Mouse (Mus musculus) ovary, postnatal 14 days (tissue): ENCODE results near the gene Fem1a.
"Not testable (repeated sequence)": the region's sequence is repeated elsewhere in the genome, so short reads cannot be mapped to it uniquely, and the experiment has no call there.

ENCODE experiments used
- DNase-seq: peaks from one replicate; pipeline ENCODE4 v3.0.0; 2022; ENCODE audit warnings: low spot score

Fem1a gene

GRCm38 (mm10) chr17:56255429-56255828 lies 1.2 kb upstream of the Fem1a start:
- DNase-seq = no peak

- DNase-seq = peak; percentile 95
These were observed 759 bp upstream of the Fem1a start for GRCm38 (mm10) chr17:56255863-56256238.

GRCm38 (mm10) chr17:56257181-56257894 lies 728 bp downstream of the Fem1a start:
- no peak for DNase-seq

GRCm38 (mm10) chr17:56258269-56258668 lies 1.7 kb downstream of the Fem1a start:
- DNase-seq = not testable (repeated sequence)

GRCm38 (mm10) chr17:56258812-56259211 lies 2.2 kb downstream of the Fem1a start:
- DNase-seq = not testable (repeated sequence)

GRCm38 (mm10) chr17:56259301-56260037 lies 2.9 kb downstream of the Fem1a start:
- no peak for DNase-seq

GRCm38 (mm10) chr17:56261166-56261565 lies 4.6 kb downstream of the Fem1a start:
- DNase-seq = no peak

GRCm38 (mm10) chr17:56262645-56263094 lies 6.1 kb downstream of the Fem1a start:
- DNase-seq = no peak

GRCm38 (mm10) chr17:56264020-56264419 lies 7.4 kb downstream of the Fem1a start:
- peak; percentile 71 for DNase-seq

GRCm38 (mm10) chr17:56265011-56265410 lies 8.4 kb downstream of the Fem1a start:
- DNase-seq = no peak

- no peak for DNase-seq
These were observed 9.3 kb downstream of the Fem1a start for GRCm38 (mm10) chr17:56265869-56266268.

- DNase-seq = no peak
These were observed 9.7 kb downstream of the Fem1a start for GRCm38 (mm10) chr17:56266271-56266670.

- no peak for DNase-seq
These were observed 12.6 kb downstream of the Fem1a start for GRCm38 (mm10) chr17:56269153-56269630.

GRCm38 (mm10) chr17:56269741-56270140 lies 13.1 kb downstream of the Fem1a start:
- no peak for DNase-seq

- DNase-seq = no peak
These were observed 15.1 kb downstream of the Fem1a start for GRCm38 (mm10) chr17:56271609-56272253.

GRCm38 (mm10) chr17:56272644-56273043 lies 16.0 kb downstream of the Fem1a start:
- no peak for DNase-seq

GRCm38 (mm10) chr17:56273482-56273881 lies 16.9 kb downstream of the Fem1a start:
- no peak for DNase-seq

GRCm38 (mm10) chr17:56273986-56274385 lies 17.4 kb downstream of the Fem1a start:
- no peak for DNase-seq

GRCm38 (mm10) chr17:56275842-56276480 lies 19.4 kb downstream of the Fem1a start:
- DNase-seq = no peak

GRCm38 (mm10) chr17:56276643-56277566 lies 20.3 kb downstream of the Fem1a start, which contains the start of gene Ticam1:
Gene Ticam1 (minus strand): TSS chr17:56276786.
- peak; percentile 76 for DNase-seq

- no peak for DNase-seq
These were observed 20.9 kb downstream of the Fem1a start for GRCm38 (mm10) chr17:56277567-56277893.
